Mouse (Mus musculus) small intestine, adult 2 months (tissue): ENCODE measurements around the gene Gpm6a. TPM values are rescaled to one million over a fixed set of nuclear protein-coding genes. Genes with fewer than 3 reads are reported as not detected.

Experiments
- H3K27ac ChIP-seq: fragments of 200-500 bp; 2 replicates; pipeline ENCODE4 v1.5.1; 2012; ENCODE audit warnings: low read depth, low read length, control low read depth, inconsistent platforms; ENCODE audit not compliant: insufficient read depth
- H3K27me3 ChIP-seq: fragments of 200-500 bp; 2 replicates; pipeline ENCODE4 v1.6.1; 2012; ENCODE audit warnings: mild to moderate bottlenecking, moderate library complexity, low read length, inconsistent platforms; ENCODE audit not compliant: control insufficient read depth, insufficient read depth
- H3K36me3 ChIP-seq: fragments of 200-500 bp; 2 replicates; pipeline ENCODE4 v1.6.1; 2012; ENCODE audit warnings: mild to moderate bottlenecking, low read length, control low read depth, inconsistent platforms; ENCODE audit not compliant: control insufficient read depth, insufficient read depth
- H3K4me1 ChIP-seq: fragments of 200-500 bp; 2 replicates; pipeline ENCODE4 v1.6.1; 2012; ENCODE audit warnings: low read length, inconsistent platforms, mixed read lengths; ENCODE audit not compliant: control insufficient read depth, insufficient read depth, insufficient read length
- H3K4me3 ChIP-seq: fragments of 200-500 bp; 2 replicates; pipeline ENCODE4 v1.5.1; 2012; ENCODE audit warnings: low read depth, mild to moderate bottlenecking, control low read depth, inconsistent platforms, low read length, moderate library complexity
- CTCF ChIP-seq: fragments of 200-500 bp; IDR thresholded peaks from 2 replicates; pipeline ENCODE4 v1.5.1; 2012; ENCODE audit warnings: low read depth, mild to moderate bottlenecking, control low read depth, inconsistent platforms, low read length, moderate library complexity, mixed read lengths; ENCODE audit not compliant: insufficient replicate concordance, insufficient read length; ENCODE audit errors: extremely low read depth
- POLR2A ChIP-seq: fragments of 200-500 bp; IDR thresholded peaks from 2 replicates; pipeline ENCODE4 v1.6.1; 2012; ENCODE audit warnings: low read depth, mild to moderate bottlenecking, control low read depth, inconsistent platforms, low read length, moderate library complexity
- WGBS: fragments of 180-500 bp; shearing (Covaris S2); methylation state at CpG from one replicate; pipeline ENCODE4 v1.1.7; 2018; 5-methylcytosine and 5-hydroxymethylcytosine counted together
- polyA plus RNA-seq: library from polyadenylated mRNA; depleted of rRNA; stranded (reverse); fragments of >200 nt; gene quantifications from 2 replicates; pipeline ENCODE4 v1.2.3, GENCODE M21; 2012

Gpm6a gene
- polyA plus RNA-seq, 1 experiment = 0.04 TPM

DNA sequence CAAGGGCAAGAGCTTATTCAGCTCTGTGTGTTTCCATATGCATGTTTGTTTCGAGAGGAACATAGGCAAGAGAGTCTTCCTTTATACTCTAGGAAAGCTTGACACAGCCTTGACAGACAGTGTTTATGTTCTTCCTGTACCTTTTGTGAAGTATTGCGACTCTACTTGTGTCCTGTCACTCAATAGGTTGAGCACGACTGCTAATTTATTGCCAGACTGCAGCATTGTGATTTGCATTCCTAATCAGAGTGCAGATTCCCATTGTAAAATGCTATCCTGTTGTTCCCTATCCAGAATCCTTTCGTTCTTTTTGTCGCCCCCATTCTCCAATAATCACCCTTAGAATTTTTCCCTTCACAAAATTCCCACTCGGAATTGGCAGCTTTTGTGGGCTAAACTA is 613 bp upstream of the Gpm6a start:
- Histone ChIP-seq H3K27ac (no peak overlapping the region), H3K4me3 (no peak overlapping the region), H3K4me1 (no peaks in the 10 kb centered on the region), H3K27me3 (no peaks in the 10 kb centered on the region), H3K36me3 (no peaks in the 10 kb centered on the region)
- WGBS = 65% methylated on average over 6 of the region's 6 CpGs
- no peak for TF ChIP-seq CTCF

DNA sequence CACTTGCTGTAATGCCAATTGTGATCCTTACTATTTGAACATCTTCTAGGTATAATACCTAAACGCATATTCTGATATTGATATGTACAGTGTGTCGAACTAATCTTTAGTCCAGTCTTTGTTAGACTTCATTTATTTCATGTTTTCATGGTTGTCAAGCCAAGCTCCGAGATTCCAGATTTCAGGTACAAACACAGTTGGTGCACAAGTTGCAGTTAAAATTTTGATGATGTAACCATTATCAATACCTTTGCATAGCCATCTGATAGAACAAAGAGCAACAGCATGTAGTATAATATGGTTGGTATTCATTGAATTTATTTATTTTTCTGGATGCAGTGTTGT is 785 bp downstream of the Gpm6a start:
- TF ChIP-seq CTCF = no peak
- no peak for TF ChIP-seq POLR2A
- WGBS = 62% methylated on average over 3 of the region's 3 CpGs
- H3K27me3 ChIP-seq = no peaks in the 10 kb centered on the region
- no peaks in the 10 kb centered on the region for H3K4me1 ChIP-seq
- no peak overlapping the region for H3K27ac ChIP-seq
- no peak overlapping the region for H3K4me3 ChIP-seq
- no peaks in the 10 kb centered on the region for H3K36me3 ChIP-seq

DNA sequence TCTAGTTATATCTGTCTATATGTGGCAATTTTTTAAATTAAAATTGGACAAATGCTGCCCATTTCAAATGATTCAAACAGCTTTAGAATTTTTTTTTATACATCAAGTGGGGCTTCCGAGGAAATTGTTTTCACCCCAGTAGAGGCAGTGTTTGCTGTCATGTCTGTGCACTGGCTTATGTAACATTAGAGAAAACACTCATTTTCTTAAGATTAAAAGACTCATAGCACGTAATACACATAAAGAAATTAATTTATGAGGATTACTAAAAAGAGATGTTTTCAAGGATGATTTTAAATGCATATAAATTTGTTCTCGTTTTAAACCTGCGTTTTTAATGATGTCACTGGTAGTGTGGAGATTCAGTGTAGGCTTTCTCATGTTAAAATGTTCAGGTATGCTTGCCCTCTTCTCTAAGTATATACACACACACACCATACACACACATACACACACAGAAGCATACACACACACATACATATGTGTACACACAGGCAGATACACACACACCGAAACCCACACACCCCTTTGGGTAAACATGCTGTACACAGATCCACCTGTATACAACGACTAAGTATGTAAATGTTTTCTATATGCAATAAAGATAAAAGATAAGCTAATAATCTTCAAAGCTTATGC is 1.4 kb downstream of the Gpm6a start:
- Histone ChIP-seq H3K4me3 (no peak overlapping the region), H3K27me3 (no peaks in the 10 kb centered on the region), H3K36me3 (no peaks in the 10 kb centered on the region), H3K27ac (no peak overlapping the region), H3K4me1 (no peaks in the 10 kb centered on the region)
- 70% methylated on average over 6 of the region's 6 CpGs for WGBS
- TF ChIP-seq POLR2A (no peak), CTCF (no peak)

DNA sequence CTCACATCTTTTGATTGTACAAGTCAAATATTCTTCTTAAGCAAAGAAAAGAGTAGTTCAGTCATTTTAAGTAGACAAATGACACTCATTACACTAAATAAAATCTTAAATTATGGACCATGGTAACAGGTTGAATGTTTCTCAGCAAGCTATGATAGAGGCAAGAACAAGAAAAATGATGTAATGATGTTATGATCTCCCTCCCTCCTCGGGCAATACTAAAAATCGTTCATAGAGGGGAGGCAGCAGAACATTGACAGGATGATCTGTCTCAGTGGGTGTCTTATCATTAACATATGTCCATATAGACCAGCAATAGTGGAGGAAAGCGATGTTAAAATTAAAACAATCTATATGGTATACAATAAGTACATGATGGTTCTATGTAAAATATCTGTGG is 2.1 kb downstream of the Gpm6a start:
- 77% methylated on average over 3 of the region's 3 CpGs for WGBS
- no peaks in the 10 kb centered on the region for H3K36me3 ChIP-seq
- H3K4me3 ChIP-seq = no peak overlapping the region
- H3K4me1 ChIP-seq = no peaks in the 10 kb centered on the region
- H3K27me3 ChIP-seq = no peaks in the 10 kb centered on the region
- H3K27ac ChIP-seq = no peak overlapping the region
- TF ChIP-seq CTCF (no peak), POLR2A (no peak)

DNA sequence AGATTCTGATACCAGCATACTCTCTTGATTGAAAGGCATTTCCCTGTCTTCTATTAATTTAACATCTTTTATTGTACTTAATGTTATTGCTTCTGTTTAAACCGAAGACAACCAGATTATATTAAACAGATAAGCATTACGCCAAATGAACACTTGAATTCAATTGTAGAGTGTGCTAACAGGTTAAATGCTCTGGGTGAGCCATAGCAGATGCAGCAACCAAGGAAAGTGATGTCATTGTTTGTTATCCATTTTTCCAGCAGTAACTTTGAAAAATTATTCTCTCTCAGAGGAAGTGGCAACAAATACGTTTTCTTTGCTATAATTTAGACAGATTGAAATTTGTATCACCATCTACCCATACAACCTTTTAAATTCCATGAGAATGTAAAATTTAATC is 2.9 kb downstream of the Gpm6a start:
- WGBS = 66% methylated on average over 3 of the region's 3 CpGs
- TF ChIP-seq POLR2A (no peak), CTCF (no peak)
- H3K27me3 ChIP-seq = no peaks in the 10 kb centered on the region
- H3K4me1 ChIP-seq = no peaks in the 10 kb centered on the region
- no peak overlapping the region for H3K4me3 ChIP-seq
- no peaks in the 10 kb centered on the region for H3K36me3 ChIP-seq
- H3K27ac ChIP-seq = no peak overlapping the region

DNA sequence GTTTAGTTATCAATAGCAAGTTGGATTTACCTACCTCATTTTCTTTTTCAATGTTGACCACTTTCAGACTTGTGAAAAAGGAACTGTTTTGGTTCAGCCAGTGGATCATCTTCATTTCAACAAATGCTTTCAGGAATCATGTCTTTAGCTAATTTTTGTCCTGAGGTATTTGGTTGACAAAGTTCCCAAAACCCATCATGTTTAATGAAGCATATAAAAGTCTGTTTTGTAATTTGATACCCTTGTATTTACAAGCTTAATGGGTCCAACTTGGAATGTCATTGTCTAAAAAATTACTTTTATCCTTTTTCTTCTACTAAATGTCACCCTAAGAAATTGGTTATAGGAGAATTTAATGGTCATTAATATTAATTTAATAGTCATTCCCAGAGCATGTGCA is 6.9 kb downstream of the Gpm6a start:
- no peaks in the 10 kb centered on the region for H3K36me3 ChIP-seq
- no peaks in the 10 kb centered on the region for H3K4me1 ChIP-seq
- H3K27ac ChIP-seq = no peak overlapping the region
- H3K4me3 ChIP-seq = no peak overlapping the region
- no peak for TF ChIP-seq POLR2A
- TF ChIP-seq CTCF = no peak
- no peaks in the 10 kb centered on the region for H3K27me3 ChIP-seq

DNA sequence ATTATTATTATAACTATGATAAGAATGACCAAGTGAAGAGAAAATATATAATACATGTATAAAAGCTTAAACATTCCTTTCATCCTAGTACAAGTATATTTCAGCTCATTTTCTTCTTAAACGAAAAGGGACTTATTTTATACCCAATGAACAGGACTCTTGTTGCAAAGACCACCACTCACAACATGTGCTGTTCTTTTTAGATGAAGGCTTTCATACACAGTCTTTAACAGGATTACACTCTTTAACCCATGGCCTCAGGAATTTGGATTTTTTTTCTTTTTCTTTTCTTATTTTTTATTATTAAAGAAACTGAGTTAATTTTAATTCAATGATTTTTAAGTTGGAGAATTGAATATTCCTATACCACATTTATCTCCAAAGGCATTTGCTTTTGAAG is 20.4 kb downstream of the Gpm6a start:
- 65% methylated on average over 1 of the region's 1 CpGs for WGBS
- Histone ChIP-seq H3K4me1 (no peaks in the 10 kb centered on the region), H3K27ac (no peak overlapping the region), H3K27me3 (no peaks in the 10 kb centered on the region), H3K36me3 (no peaks in the 10 kb centered on the region), H3K4me3 (no peak overlapping the region)
- TF ChIP-seq CTCF = no peak
- TF ChIP-seq POLR2A = no peak

DNA sequence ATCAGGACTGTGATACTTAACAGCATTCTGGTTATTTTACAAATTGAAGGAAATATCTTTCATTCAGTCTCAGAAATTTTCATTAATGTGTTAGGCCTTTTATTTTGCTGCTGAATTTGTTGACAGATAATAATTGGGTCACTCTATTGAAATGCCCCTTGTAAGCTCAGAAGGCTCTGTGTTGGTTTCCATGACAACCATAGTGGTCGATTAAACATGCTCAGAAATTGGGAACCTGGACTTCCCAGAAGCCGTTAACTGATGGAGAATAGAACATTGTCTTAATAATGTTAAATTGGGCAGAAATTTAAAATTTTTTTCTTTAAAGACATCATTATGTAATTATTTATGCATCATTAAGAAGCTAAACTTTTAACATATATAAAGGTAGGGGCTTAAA is 20.9 kb downstream of the Gpm6a start:
- Histone ChIP-seq H3K36me3 (no peaks in the 10 kb centered on the region), H3K27ac (no peak overlapping the region), H3K4me3 (no peak overlapping the region), H3K27me3 (no peaks in the 10 kb centered on the region), H3K4me1 (no peaks in the 10 kb centered on the region)
- TF ChIP-seq CTCF = no peak
- no peak for TF ChIP-seq POLR2A
- 67% methylated on average over 2 of the region's 2 CpGs for WGBS
